Mouse (Mus musculus): ENCODE data around the gene Sulf2. TPM values are rescaled to one million over a fixed set of nuclear protein-coding genes. Genes with fewer than 3 reads are reported as not detected.

Gene Sulf2
- polyA plus RNA-seq, 1 experiment from 2014 or later: 68.4 TPM

DNA sequence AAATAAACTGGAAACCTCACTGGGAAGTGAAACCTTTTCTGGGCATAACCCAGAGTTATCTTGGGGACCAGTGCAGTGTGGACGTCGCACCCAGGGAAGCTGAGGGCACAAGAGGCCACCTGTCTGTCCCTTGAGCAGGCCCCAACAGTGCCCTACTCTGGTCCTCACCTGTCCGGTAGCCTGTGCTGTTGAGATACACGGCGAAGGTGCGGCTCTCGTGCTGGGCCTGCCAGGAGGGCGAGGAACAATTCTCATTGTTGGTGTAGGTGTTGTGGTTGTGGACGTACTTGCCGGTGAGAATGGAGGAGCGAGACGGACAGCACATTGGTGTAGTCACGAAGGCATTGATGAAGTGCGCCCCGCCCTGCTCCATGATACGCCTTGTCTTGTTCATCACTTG, 38.8 kb downstream of the Sulf2 start:
- WGBS: 96% methylated on average over 16 of the region's 16 CpGs
- ATAC-seq: no peak
- Histone ChIP-seq H3K27ac (ENCODE audit: low read length) (no peak overlapping the region), H3K27me3 (replicated peaks; ENCODE audit: control insufficient read depth, insufficient read depth, low read length) (no peaks in the 10 kb centered on the region), H3K4me3 (ENCODE audit: low read length) (no peak overlapping the region), H3K9me3 (ENCODE audit: control insufficient read depth, low read length) (no peaks in the 10 kb centered on the region), H3K4me1 (ENCODE audit: control insufficient read depth, insufficient read depth, low read length) (peaks cover 10% of the 10 kb centered on the region), H3K36me3 (ENCODE audit: control insufficient read depth, insufficient read depth, low read length) (peaks cover 13% of the 10 kb centered on the region; the same call in 1 of the 2 replicates), H3K4me2 (ENCODE audit: low read depth, low read length) (no peak overlapping the region), H3K9ac (ENCODE audit: low read depth, low read length) (no peak overlapping the region)

DNA sequence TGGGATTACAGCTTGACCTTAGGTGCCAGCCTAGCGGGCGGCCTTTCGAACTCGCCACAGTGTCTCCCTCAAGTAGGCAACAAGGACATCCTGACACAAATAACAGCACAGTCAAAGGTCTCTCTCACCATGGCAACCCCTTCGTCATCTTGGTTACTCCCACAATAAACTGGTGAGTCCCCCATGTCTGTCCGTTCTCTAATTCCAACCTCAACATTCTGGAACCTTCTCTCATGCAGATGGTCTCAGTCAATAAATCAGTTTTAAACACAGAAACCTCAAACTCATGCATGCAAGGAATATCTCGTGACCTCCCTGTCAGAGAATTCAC, 39.2 kb downstream of the Sulf2 start:
- peaks cover 13% of the 10 kb centered on the region; the same call in 1 of the 2 replicates for H3K36me3 ChIP-seq (ENCODE audit: control insufficient read depth, insufficient read depth, low read length)
- H3K4me1 ChIP-seq (ENCODE audit: control insufficient read depth, insufficient read depth, low read length): peaks cover 9% of the 10 kb centered on the region
- H3K4me2 ChIP-seq (ENCODE audit: low read depth, low read length): no peak overlapping the region
- no peak overlapping the region for H3K4me3 ChIP-seq (ENCODE audit: low read length)
- H3K27me3 ChIP-seq (replicated peaks; ENCODE audit: control insufficient read depth, insufficient read depth, low read length): no peaks in the 10 kb centered on the region
- WGBS: 93% methylated on average over 7 of the region's 7 CpGs
- no peak overlapping the region for H3K27ac ChIP-seq (ENCODE audit: low read length)
- no peak overlapping the region for H3K9ac ChIP-seq (ENCODE audit: low read depth, low read length)
- no peaks in the 10 kb centered on the region for H3K9me3 ChIP-seq (ENCODE audit: control insufficient read depth, low read length)
- ATAC-seq: no peak

- H3K9me3 ChIP-seq (ENCODE audit: control insufficient read depth, low read length): no peaks in the 10 kb centered on the region
- H3K36me3 ChIP-seq (ENCODE audit: control insufficient read depth, insufficient read depth, low read length): peaks cover 13% of the 10 kb centered on the region; the same call in 1 of the 2 replicates
- H3K27me3 ChIP-seq (replicated peaks; ENCODE audit: control insufficient read depth, insufficient read depth, low read length): no peaks in the 10 kb centered on the region
- 85% methylated on average over 15 of the region's 15 CpGs for WGBS
- no peak overlapping the region for H3K4me3 ChIP-seq (ENCODE audit: low read length)
- no peak overlapping the region for H3K4me2 ChIP-seq (ENCODE audit: low read depth, low read length)
- ATAC-seq: no peak
- H3K4me1 ChIP-seq (ENCODE audit: control insufficient read depth, insufficient read depth, low read length): peaks cover 9% of the 10 kb centered on the region
- H3K9ac ChIP-seq (ENCODE audit: low read depth, low read length): no peak overlapping the region
- no peak overlapping the region for H3K27ac ChIP-seq (ENCODE audit: low read length)
Measured at GRCm38 (mm10) chr2:166115571-166116277, 39.7 kb downstream of the Sulf2 start.

GRCm38 (mm10) chr2:166112986-166113385, 42.5 kb downstream of the Sulf2 start:
- WGBS: 92% methylated on average over 11 of the region's 11 CpGs

GRCm38 (mm10) chr2:166111831-166112250, 43.6 kb downstream of the Sulf2 start:
- WGBS: 48% methylated on average over 10 of the region's 10 CpGs
- peaks cover 10% of the 10 kb centered on the region; the same call in 1 of the 2 replicates for H3K36me3 ChIP-seq (ENCODE audit: control insufficient read depth, insufficient read depth, low read length)
- no peak overlapping the region for H3K4me3 ChIP-seq (ENCODE audit: low read length)
- H3K4me2 ChIP-seq (ENCODE audit: low read depth, low read length): no peak overlapping the region
- no peak overlapping the region for H3K9ac ChIP-seq (ENCODE audit: low read depth, low read length)
- no peaks in the 10 kb centered on the region for H3K9me3 ChIP-seq (ENCODE audit: control insufficient read depth, low read length)
- peaks cover 9% of the 10 kb centered on the region for H3K4me1 ChIP-seq (ENCODE audit: control insufficient read depth, insufficient read depth, low read length)
- no peaks in the 10 kb centered on the region for H3K27me3 ChIP-seq (replicated peaks; ENCODE audit: control insufficient read depth, insufficient read depth, low read length)
- ATAC-seq: peak; percentile 46
- no peak overlapping the region for H3K27ac ChIP-seq (ENCODE audit: low read length)

More at GRCm38 (mm10) chr2:166112986-166113385, 42.5 kb downstream of the Sulf2 start:
- H3K36me3 ChIP-seq (ENCODE audit: control insufficient read depth, insufficient read depth, low read length): peaks cover 13% of the 10 kb centered on the region; the same call in 1 of the 2 replicates
- peaks cover 9% of the 10 kb centered on the region for H3K4me1 ChIP-seq (ENCODE audit: control insufficient read depth, insufficient read depth, low read length)
- no peak overlapping the region for H3K4me2 ChIP-seq (ENCODE audit: low read depth, low read length)
- no peaks in the 10 kb centered on the region for H3K27me3 ChIP-seq (replicated peaks; ENCODE audit: control insufficient read depth, insufficient read depth, low read length)
- no peaks in the 10 kb centered on the region for H3K9me3 ChIP-seq (ENCODE audit: control insufficient read depth, low read length)
- no peak overlapping the region for H3K27ac ChIP-seq (ENCODE audit: low read length)
- no peak for ATAC-seq
- H3K9ac ChIP-seq (ENCODE audit: low read depth, low read length): no peak overlapping the region
- H3K4me3 ChIP-seq (ENCODE audit: low read length): no peak overlapping the region

- H3K27me3 ChIP-seq (replicated peaks; ENCODE audit: control insufficient read depth, insufficient read depth, low read length): no peaks in the 10 kb centered on the region
- H3K4me1 ChIP-seq (ENCODE audit: control insufficient read depth, insufficient read depth, low read length): peaks cover 11% of the 10 kb centered on the region
- H3K4me2 ChIP-seq (ENCODE audit: low read depth, low read length): no peak overlapping the region
- no peaks in the 10 kb centered on the region for H3K9me3 ChIP-seq (ENCODE audit: control insufficient read depth, low read length)
- no peak for ATAC-seq
- H3K36me3 ChIP-seq (ENCODE audit: control insufficient read depth, insufficient read depth, low read length): peaks cover 5% of the 10 kb centered on the region; the same call in 1 of the 2 replicates
- 60% methylated on average over 2 of the region's 2 CpGs for WGBS
- no peak overlapping the region for H3K27ac ChIP-seq (ENCODE audit: low read length)
- no peak overlapping the region for H3K9ac ChIP-seq (ENCODE audit: low read depth, low read length)
- no peak overlapping the region for H3K4me3 ChIP-seq (ENCODE audit: low read length)
Measured at GRCm38 (mm10) chr2:166111238-166111637, 44.2 kb downstream of the Sulf2 start.

- peaks cover 3% of the 10 kb centered on the region; the same call in 1 of the 2 replicates for H3K36me3 ChIP-seq (ENCODE audit: control insufficient read depth, insufficient read depth, low read length)
- H3K9me3 ChIP-seq (ENCODE audit: control insufficient read depth, low read length): no peaks in the 10 kb centered on the region
- no peak overlapping the region for H3K4me3 ChIP-seq (ENCODE audit: low read length)
- peaks cover 11% of the 10 kb centered on the region for H3K4me1 ChIP-seq (ENCODE audit: control insufficient read depth, insufficient read depth, low read length)
- 83% methylated on average over 8 of the region's 8 CpGs for WGBS
- H3K27me3 ChIP-seq (replicated peaks; ENCODE audit: control insufficient read depth, insufficient read depth, low read length): no peaks in the 10 kb centered on the region
- no peak overlapping the region for H3K27ac ChIP-seq (ENCODE audit: low read length)
- no peak overlapping the region for H3K4me2 ChIP-seq (ENCODE audit: low read depth, low read length)
- no peak overlapping the region for H3K9ac ChIP-seq (ENCODE audit: low read depth, low read length)
- ATAC-seq: no peak
Measured at GRCm38 (mm10) chr2:166110764-166111163, 44.7 kb downstream of the Sulf2 start.

DNA sequence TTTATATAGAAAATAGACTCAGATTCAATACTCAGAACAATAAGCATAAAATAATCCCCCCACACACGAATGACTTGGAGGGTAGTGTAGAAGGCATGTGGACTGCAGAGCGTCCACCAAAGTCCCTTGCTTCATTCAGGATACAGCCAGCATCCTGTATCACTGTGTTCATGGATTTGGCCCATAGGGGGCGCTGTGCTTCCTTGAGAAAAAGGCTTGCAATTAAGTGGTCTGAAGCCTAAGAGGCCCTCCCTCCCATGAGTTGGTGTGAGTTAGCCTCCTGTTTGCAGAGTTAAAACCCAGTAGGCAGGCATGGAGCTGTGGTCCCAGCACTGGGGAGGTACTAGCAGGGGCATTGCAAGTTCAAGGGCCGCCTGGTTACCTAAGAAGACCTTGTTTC, 47.1 kb downstream of the Sulf2 start:
- no peak overlapping the region for H3K4me3 ChIP-seq (ENCODE audit: low read length)
- no peak overlapping the region for H3K9ac ChIP-seq (ENCODE audit: low read depth, low read length)
- H3K4me1 ChIP-seq (ENCODE audit: control insufficient read depth, insufficient read depth, low read length): peaks cover 11% of the 10 kb centered on the region
- H3K4me2 ChIP-seq (ENCODE audit: low read depth, low read length): no peak overlapping the region
- no peaks in the 10 kb centered on the region for H3K27me3 ChIP-seq (replicated peaks; ENCODE audit: control insufficient read depth, insufficient read depth, low read length)
- WGBS: 31% methylated on average over 4 of the region's 4 CpGs
- no peaks in the 10 kb centered on the region for H3K36me3 ChIP-seq (ENCODE audit: control insufficient read depth, insufficient read depth, low read length)
- ATAC-seq: no peak
- H3K9me3 ChIP-seq (ENCODE audit: control insufficient read depth, low read length): no peaks in the 10 kb centered on the region
- no peak overlapping the region for H3K27ac ChIP-seq (ENCODE audit: low read length)

DNA sequence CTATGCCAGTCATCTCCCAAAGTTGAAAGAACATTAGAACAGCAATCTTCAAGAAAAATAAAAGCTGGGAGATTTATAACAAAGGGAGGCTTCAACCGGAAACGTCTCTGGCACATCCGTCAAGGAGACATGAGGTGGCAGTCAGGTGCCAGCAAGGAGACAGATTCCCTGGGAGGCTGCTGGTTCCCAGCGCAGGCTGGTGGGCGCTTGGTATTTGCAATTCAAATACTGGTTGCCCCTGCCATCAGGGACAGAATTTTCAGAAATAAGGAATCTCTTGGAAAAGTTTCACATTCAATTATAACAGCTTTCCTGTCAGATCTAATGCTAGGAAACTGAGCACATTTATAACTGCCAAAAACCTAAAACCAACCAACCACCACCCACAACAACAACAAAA, 47.6 kb downstream of the Sulf2 start:
- no peaks in the 10 kb centered on the region for H3K9me3 ChIP-seq (ENCODE audit: control insufficient read depth, low read length)
- no peak for ATAC-seq
- H3K27me3 ChIP-seq (replicated peaks; ENCODE audit: control insufficient read depth, insufficient read depth, low read length): no peaks in the 10 kb centered on the region
- WGBS: 83% methylated on average over 5 of the region's 5 CpGs
- H3K4me1 ChIP-seq (ENCODE audit: control insufficient read depth, insufficient read depth, low read length): peaks cover 11% of the 10 kb centered on the region
- no peak overlapping the region for H3K9ac ChIP-seq (ENCODE audit: low read depth, low read length)
- H3K4me3 ChIP-seq (ENCODE audit: low read length): no peak overlapping the region
- no peak overlapping the region for H3K27ac ChIP-seq (ENCODE audit: low read length)
- H3K4me2 ChIP-seq (ENCODE audit: low read depth, low read length): no peak overlapping the region
- no peaks in the 10 kb centered on the region for H3K36me3 ChIP-seq (ENCODE audit: control insufficient read depth, insufficient read depth, low read length)
